Mouse (Mus musculus) stomach, postnatal 0 days (tissue): ENCODE results near the gene Zfp868. TPM values are rescaled to one million over a fixed set of nuclear protein-coding genes. Genes with fewer than 3 reads are reported as not detected.
"Not testable (repeated sequence)": the region's sequence is repeated elsewhere in the genome, so short reads cannot be mapped to it uniquely, and the experiment has no call there.

Experiments used
- ATAC-seq: fragments of 200-750 bp; cut with Nextera tagmentation; 2 replicates; pipeline ENCODE4 v1.8.0; 2017; ENCODE audit not compliant: low FRiP score, low TSS enrichment
- DNase-seq: peaks from one replicate; pipeline ENCODE4 v3.0.0-alpha.2; 2016; ENCODE audit warnings: low spot score
- H3K27ac ChIP-seq: fragments of 300-500 bp; sonication (generic); replicated peaks from 2 replicates; pipeline ENCODE4 v1.5.1; 2014; ENCODE audit warnings: mild to moderate bottlenecking, control low read depth
- H3K27me3 ChIP-seq: fragments of 300-500 bp; sonication (generic); 2 replicates; pipeline ENCODE4 v1.6.1; 2014; ENCODE audit warnings: low read length; ENCODE audit not compliant: control insufficient read depth, insufficient read depth
- H3K36me3 ChIP-seq: fragments of 300-500 bp; sonication (generic); 2 replicates; pipeline ENCODE4 v1.6.1; 2014; ENCODE audit warnings: low read length, mixed read lengths; ENCODE audit not compliant: control insufficient read depth, insufficient read depth
- H3K4me1 ChIP-seq: fragments of 300-500 bp; sonication (generic); replicated peaks from 2 replicates; pipeline ENCODE4 v1.6.1; 2014; ENCODE audit warnings: antibody characterized with exemption; ENCODE audit not compliant: control insufficient read depth, insufficient read depth
- H3K4me2 ChIP-seq: fragments of 300-500 bp; sonication (generic); replicated peaks from 2 replicates; pipeline ENCODE4 v1.6.1; 2014; ENCODE audit warnings: low read depth, mild to moderate bottlenecking, control low read depth, moderate library complexity
- H3K4me3 ChIP-seq: fragments of 300-500 bp; sonication (generic); 2 replicates; pipeline ENCODE4 v1.5.1; 2014; ENCODE audit warnings: low read depth, low read length, control low read depth
- H3K9ac ChIP-seq: fragments of 300-500 bp; sonication (generic); 2 replicates; pipeline ENCODE4 v1.6.1; 2014; ENCODE audit warnings: mild to moderate bottlenecking, low read length, control low read depth, mixed read lengths
- H3K9me3 ChIP-seq: fragments of 300-500 bp; sonication (generic); 2 replicates; pipeline ENCODE4 v1.6.1; 2016; ENCODE audit warnings: low read length; ENCODE audit not compliant: control insufficient read depth
- CTCF ChIP-seq: IDR thresholded peaks from 2 replicates; pipeline ENCODE4 v1.5.1; 2016; ENCODE audit warnings: antibody characterized with exemption, low read depth, mild to moderate bottlenecking, moderate library complexity
- EP300 ChIP-seq: optimal IDR thresholded peaks from 2 replicates; pipeline ENCODE3; 2016; ENCODE audit warnings: antibody characterized with exemption
- WGBS: fragments of 180-500 bp; shearing (Covaris S2); extraction: QIAGEN DNeasy Blood & Tissue Kit; methylation state at CpG from one replicate; pipeline ENCODE4 v1.1.7; 2014; 5-methylcytosine and 5-hydroxymethylcytosine counted together
- polyA plus RNA-seq: library from polyadenylated mRNA; unstranded; fragments of >200 nt; fragmentation: Nextera tagmentation; extraction: Ambion mirVana; gene quantifications from 2 replicates; pipeline ENCODE4 v1.2.1, GENCODE M21; 2015

Zfp868 gene
- polyA plus RNA-seq, result 9.0 and 11.0 TPM in 2 replicates

GRCm38 (mm10) chr8:69625095-69625789, at the start of gene Zfp868:
TSS of gene Zfp868 (minus strand) at chr8:69625548.
- H3K9ac ChIP-seq, result peak within 1 kb of the TSS; percentile 97
- H3K4me2 ChIP-seq, result peak within 1 kb of the TSS; percentile 63
- no peaks in the 10 kb centered on the region for H3K36me3 ChIP-seq
- H3K27me3 ChIP-seq, result no peaks in the 10 kb centered on the region
- peak; percentile 98 for DNase-seq
- H3K27ac ChIP-seq, result peak within 1 kb of the TSS; percentile 99
- WGBS, result under 1% methylated on average over 41 of the region's 41 CpGs
- no peak for TF ChIP-seq EP300
- peak; percentile 74 for TF ChIP-seq CTCF
- no peaks in the 10 kb centered on the region for H3K9me3 ChIP-seq
- peak within 1 kb of the TSS; percentile 78 for H3K4me3 ChIP-seq
- H3K4me1 ChIP-seq, result no peaks in the 10 kb centered on the region; the same call in 1 of the 2 replicates
- ATAC-seq, result peak; percentile 99

GRCm38 (mm10) chr8:69665051-69665450, 39.7 kb upstream of the Zfp868 start:
- H3K4me3 ChIP-seq, H3K27ac ChIP-seq, H3K9ac ChIP-seq, H3K27me3 ChIP-seq, H3K4me2 ChIP-seq, H3K4me1 ChIP-seq, DNase-seq, ATAC-seq, H3K36me3 ChIP-seq, H3K9me3 ChIP-seq: not testable (repeated sequence)
- 81% methylated on average over 2 of the region's 2 CpGs for WGBS

GRCm38 (mm10) chr8:69661294-69661693, 35.9 kb upstream of the Zfp868 start:
- Histone ChIP-seq H3K4me2 (no peak overlapping the region), H3K36me3 (no peaks in the 10 kb centered on the region; the same call in 1 of the 2 replicates), H3K27ac (no peak overlapping the region), H3K9me3 (no peaks in the 10 kb centered on the region), H3K4me1 (no peaks in the 10 kb centered on the region), H3K4me3 (no peak overlapping the region), H3K27me3 (no peaks in the 10 kb centered on the region), H3K9ac (no peak overlapping the region)
- TF ChIP-seq CTCF (no peak), EP300 (no peak)
- DNase-seq (no peak), ATAC-seq (no peak)

GRCm38 (mm10) chr8:69654358-69654981, 29.1 kb upstream of the Zfp868 start, which contains the start of gene Zfp964:
TSS of gene Zfp964 (plus strand) at chr8:69654479.
- H3K9ac ChIP-seq, result peak within 1 kb of the TSS; percentile 73
- H3K27ac ChIP-seq, result peak within 1 kb of the TSS; percentile 85
- ATAC-seq, result peak; percentile 100
- H3K4me2 ChIP-seq, result peak within 1 kb of the TSS; percentile 90
- peak within 1 kb of the TSS; percentile 59 for H3K4me3 ChIP-seq
- peak; percentile 92 for DNase-seq
- peaks cover 4% of the 10 kb centered on the region; the same call in 1 of the 2 replicates for H3K4me1 ChIP-seq
- H3K9me3 ChIP-seq, result no peaks in the 10 kb centered on the region
- TF ChIP-seq EP300, result no peak
- under 1% methylated on average over 50 of the region's 55 CpGs for WGBS
- no peaks in the 10 kb centered on the region for H3K36me3 ChIP-seq
- H3K27me3 ChIP-seq, result no peaks in the 10 kb centered on the region

GRCm38 (mm10) chr8:69653808-69654357, 28.5 kb upstream of the Zfp868 start:
- H3K4me2 ChIP-seq, result peak overlapping the region; percentile 90
- ATAC-seq (no peak), DNase-seq (no peak)
- H3K9ac ChIP-seq, result no peak overlapping the region; the same call in 1 of the 2 replicates
- peak overlapping the region; percentile 59 for H3K4me3 ChIP-seq
- peaks cover 4% of the 10 kb centered on the region; the same call in 1 of the 2 replicates for H3K4me1 ChIP-seq
- 43% methylated on average over 10 of the region's 10 CpGs for WGBS
- no peaks in the 10 kb centered on the region for H3K36me3 ChIP-seq
- H3K27me3 ChIP-seq, result no peaks in the 10 kb centered on the region
- TF ChIP-seq CTCF (no peak), EP300 (no peak)
- H3K9me3 ChIP-seq, result no peaks in the 10 kb centered on the region
- no peak overlapping the region for H3K27ac ChIP-seq

GRCm38 (mm10) chr8:69618078-69618477, 7.3 kb downstream of the Zfp868 start:
- no peaks in the 10 kb centered on the region for H3K9me3 ChIP-seq
- peaks cover 12% of the 10 kb centered on the region; the same call in 1 of the 2 replicates for H3K36me3 ChIP-seq
- no peak overlapping the region for H3K4me3 ChIP-seq
- ATAC-seq, result 0 out of 2 replicates have a peak, but pooled peaks have one; percentile 38
- H3K9ac ChIP-seq, result no peak overlapping the region
- H3K27ac ChIP-seq, result no peak overlapping the region
- H3K27me3 ChIP-seq, result no peaks in the 10 kb centered on the region
- no peak for TF ChIP-seq CTCF
- no peak for TF ChIP-seq EP300
- WGBS, result 100% methylated on average over 1 of the region's 1 CpGs
- no peak overlapping the region for H3K4me2 ChIP-seq
- DNase-seq, result no peak
- no peaks in the 10 kb centered on the region for H3K4me1 ChIP-seq
